Mouse (Mus musculus): ENCODE measurements around the gene Ptpn20. TPM values are rescaled to one million over a fixed set of nuclear protein-coding genes. Genes with fewer than 3 reads are reported as not detected.

Gene Ptpn20
- polyA plus RNA-seq, 1 experiment from 2014 or later = 0.17 TPM

DNA sequence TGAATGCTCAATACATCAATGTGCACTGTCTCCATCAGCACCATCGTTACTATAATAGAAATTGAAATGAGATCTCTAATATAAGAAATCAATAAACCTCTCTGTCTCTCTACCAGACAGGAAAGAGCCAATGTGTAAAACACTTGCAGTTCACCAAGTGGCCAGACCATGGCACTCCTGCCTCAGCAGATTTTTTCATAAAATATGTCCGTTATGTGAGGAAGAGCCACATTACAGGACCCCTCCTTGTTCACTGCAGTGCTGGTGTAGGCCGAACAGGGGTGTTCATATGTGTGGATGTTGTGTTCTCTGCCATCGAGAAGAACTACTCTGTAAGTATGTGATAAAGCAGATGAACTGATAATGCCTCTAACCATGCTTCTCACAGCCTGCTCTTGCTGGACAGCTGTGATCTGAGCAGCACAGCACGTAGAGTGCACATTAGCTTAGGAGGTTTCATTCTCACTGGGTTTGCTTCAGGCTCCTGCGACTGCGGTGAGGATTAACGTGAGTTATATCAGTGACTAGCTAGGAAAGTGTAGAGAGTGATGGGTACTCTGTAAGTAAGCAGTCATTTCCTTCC lies 43.9 kb downstream of the Ptpn20 start:
- no peak for ATAC-seq (ENCODE audit: insufficient number of reproducible peaks, insufficient read depth, low FRiP score, low TSS enrichment)
- no peaks in the 10 kb centered on the region for H3K9me3 ChIP-seq
- no peaks in the 10 kb centered on the region for H3K27me3 ChIP-seq
- H3K4me3 ChIP-seq = no peak overlapping the region
- WGBS = 75% methylated on average over 8 of the region's 8 CpGs
- no peak overlapping the region for H3K4me2 ChIP-seq (replicated peaks)
- H3K9ac ChIP-seq = no peak overlapping the region
- no peaks in the 10 kb centered on the region for H3K36me3 ChIP-seq
- no peaks in the 10 kb centered on the region for H3K4me1 ChIP-seq
- no peak overlapping the region for H3K27ac ChIP-seq

DNA sequence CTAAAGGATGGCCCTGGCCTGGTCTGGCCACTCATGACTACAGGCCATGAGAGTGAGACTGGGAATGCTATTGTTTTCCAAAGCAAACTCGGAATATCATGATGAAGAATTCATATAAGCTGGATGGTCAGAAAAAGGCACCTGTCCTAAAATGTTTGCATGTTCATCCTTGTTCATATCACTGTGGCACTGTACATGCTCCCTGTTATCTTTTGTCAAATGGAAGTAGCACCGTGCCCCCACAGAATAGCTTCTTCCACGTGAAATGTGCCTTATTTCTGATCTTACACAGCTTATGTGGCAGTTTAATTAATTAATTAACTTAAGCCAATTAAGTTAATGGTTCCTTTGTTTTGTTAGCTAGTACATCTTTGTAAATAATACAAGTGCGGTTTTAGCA lies 45.3 kb downstream of the Ptpn20 start:
- no peak overlapping the region for H3K4me3 ChIP-seq
- no peak for ATAC-seq (ENCODE audit: insufficient number of reproducible peaks, insufficient read depth, low FRiP score, low TSS enrichment)
- 89% methylated on average over 4 of the region's 4 CpGs for WGBS
- no peaks in the 10 kb centered on the region for H3K4me1 ChIP-seq
- H3K9me3 ChIP-seq = no peaks in the 10 kb centered on the region
- no peak overlapping the region for H3K9ac ChIP-seq
- H3K4me2 ChIP-seq (replicated peaks) = no peak overlapping the region
- no peaks in the 10 kb centered on the region for H3K36me3 ChIP-seq
- H3K27ac ChIP-seq = no peak overlapping the region
- no peaks in the 10 kb centered on the region for H3K27me3 ChIP-seq

DNA sequence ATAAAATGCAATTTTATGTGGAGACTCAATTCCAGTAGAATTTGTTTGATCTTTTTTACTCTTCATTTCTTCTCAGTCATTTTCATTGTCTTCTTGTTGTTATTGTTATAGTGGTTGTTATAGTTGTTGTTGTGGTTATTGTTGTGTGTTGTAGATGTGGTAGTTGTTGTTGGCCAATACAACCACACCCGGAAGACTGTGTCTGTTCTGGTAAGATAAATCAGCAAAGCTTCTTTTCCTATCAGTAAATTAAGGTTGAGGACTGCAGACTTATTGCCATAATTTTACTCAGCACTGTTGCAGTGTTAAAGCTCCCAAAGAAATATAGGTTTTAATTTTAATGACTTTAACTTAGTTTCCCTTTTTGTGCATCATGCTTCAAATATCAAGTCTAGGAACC lies 45.8 kb downstream of the Ptpn20 start:
- Histone ChIP-seq H3K36me3 (no peaks in the 10 kb centered on the region), H3K27me3 (no peaks in the 10 kb centered on the region), H3K4me2 (replicated peaks) (no peak overlapping the region), H3K27ac (no peak overlapping the region), H3K4me3 (no peak overlapping the region), H3K9me3 (no peaks in the 10 kb centered on the region), H3K9ac (no peak overlapping the region), H3K4me1 (no peaks in the 10 kb centered on the region)
- 89% methylated on average over 1 of the region's 1 CpGs for WGBS
- no peak for ATAC-seq (ENCODE audit: insufficient number of reproducible peaks, insufficient read depth, low FRiP score, low TSS enrichment)

DNA sequence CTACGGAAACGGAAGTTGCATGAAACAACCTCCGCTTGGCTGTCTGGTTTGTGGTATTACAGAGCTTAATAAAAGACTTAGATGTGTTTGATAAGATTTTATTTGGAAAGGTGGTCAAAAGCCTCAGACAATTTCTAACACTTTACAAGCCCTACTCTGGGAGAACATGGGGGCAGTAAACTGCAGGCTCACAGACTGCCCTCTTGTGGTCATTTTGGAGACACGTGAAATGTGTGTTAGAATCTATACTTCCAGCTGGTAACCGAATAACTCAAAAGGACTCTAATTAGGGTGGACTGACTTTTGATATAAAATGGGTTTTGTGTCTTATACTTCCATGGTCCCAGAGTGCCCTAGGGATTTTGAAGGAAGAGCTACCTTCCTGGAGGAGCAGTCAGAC lies 50.4 kb downstream of the Ptpn20 start:
- no peak overlapping the region for H3K27ac ChIP-seq
- WGBS = 73% methylated on average over 5 of the region's 5 CpGs
- no peaks in the 10 kb centered on the region for H3K9me3 ChIP-seq
- no peak overlapping the region for H3K4me3 ChIP-seq
- H3K4me2 ChIP-seq (replicated peaks) = no peak overlapping the region
- no peak for ATAC-seq (ENCODE audit: insufficient number of reproducible peaks, insufficient read depth, low FRiP score, low TSS enrichment)
- H3K9ac ChIP-seq = no peak overlapping the region
- no peaks in the 10 kb centered on the region for H3K27me3 ChIP-seq
- H3K36me3 ChIP-seq = no peaks in the 10 kb centered on the region
- no peaks in the 10 kb centered on the region for H3K4me1 ChIP-seq

DNA sequence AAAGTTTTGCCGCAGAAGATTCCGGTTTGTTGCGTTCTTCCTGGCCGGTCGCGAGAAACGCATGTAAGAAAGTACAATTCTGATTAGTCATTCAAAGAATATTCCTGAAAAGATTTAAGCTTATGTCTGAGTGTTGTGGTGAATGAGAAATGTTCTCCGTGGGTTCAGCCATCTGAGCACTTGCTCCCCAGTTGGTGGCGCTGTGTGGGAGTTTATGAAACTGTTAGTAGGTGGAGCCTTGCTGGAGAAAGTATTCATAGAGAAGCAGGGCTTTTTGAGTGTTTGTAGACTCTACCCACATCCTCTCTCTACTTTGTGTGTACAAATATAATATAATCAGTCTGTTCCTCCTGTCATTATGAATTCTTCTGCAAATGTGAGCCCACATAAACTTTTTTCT lies 61.7 kb downstream of the Ptpn20 start:
- H3K9me3 ChIP-seq = no peaks in the 10 kb centered on the region
- H3K27me3 ChIP-seq = no peaks in the 10 kb centered on the region
- H3K9ac ChIP-seq = no peak overlapping the region
- no peak overlapping the region for H3K27ac ChIP-seq
- H3K4me3 ChIP-seq = no peak overlapping the region
- H3K4me1 ChIP-seq = peaks cover 4% of the 10 kb centered on the region; the same call in 1 of the 2 replicates
- H3K36me3 ChIP-seq = no peaks in the 10 kb centered on the region
- WGBS = 93% methylated on average over 9 of the region's 9 CpGs
- ATAC-seq (ENCODE audit: insufficient number of reproducible peaks, insufficient read depth, low FRiP score, low TSS enrichment) = no peak
- no peak overlapping the region for H3K4me2 ChIP-seq (replicated peaks)

DNA sequence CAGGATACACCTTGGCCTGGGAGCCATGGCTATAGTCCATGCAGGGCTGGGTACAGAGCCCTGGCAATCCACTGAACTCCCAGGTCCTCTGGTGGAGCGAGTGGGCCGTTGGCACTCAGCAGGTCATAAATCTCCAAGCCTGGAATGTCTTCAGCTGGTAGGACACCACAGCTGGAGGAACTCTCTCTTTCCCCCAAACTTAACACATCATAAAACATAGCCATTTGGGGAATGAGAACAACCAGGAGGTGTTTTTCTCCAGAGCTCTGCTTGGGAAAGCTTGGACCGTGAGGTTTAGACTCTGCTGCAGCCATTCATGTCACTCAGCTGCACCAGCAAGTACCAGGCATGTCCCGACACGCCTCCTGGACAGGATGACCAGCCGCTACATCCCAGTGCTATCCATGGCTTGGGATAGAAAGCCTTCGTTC lies 68.5 kb downstream of the Ptpn20 start:
- Histone ChIP-seq H3K9ac (no peak overlapping the region), H3K27me3 (no peaks in the 10 kb centered on the region), H3K27ac (no peak overlapping the region), H3K4me1 (peaks cover 8% of the 10 kb centered on the region; the same call in 1 of the 2 replicates), H3K4me2 (replicated peaks) (no peak overlapping the region), H3K36me3 (no peaks in the 10 kb centered on the region), H3K4me3 (no peak overlapping the region), H3K9me3 (no peaks in the 10 kb centered on the region)
- ATAC-seq (ENCODE audit: insufficient number of reproducible peaks, insufficient read depth, low FRiP score, low TSS enrichment) = no peak
- 92% methylated on average over 7 of the region's 7 CpGs for WGBS

DNA sequence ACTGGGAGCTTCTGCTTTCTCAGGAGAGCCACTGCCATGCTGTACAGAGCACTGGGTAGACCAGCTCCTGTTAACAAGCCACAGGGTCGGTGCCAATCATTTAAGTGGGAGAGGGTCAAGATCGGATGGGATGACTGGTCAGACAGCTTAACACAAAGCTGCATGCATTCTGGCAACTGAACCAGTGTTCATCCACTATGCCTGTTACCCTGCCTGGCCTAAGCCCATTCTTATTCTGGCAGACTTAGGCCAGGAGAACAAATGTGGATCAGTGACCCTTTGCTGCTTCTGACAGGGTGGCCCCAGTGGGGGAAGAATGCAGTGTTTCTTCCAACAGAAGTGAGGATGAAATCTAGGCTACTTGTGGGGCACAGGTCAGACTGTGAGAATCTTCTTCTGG lies 69.3 kb downstream of the Ptpn20 start:
- H3K36me3 ChIP-seq = no peaks in the 10 kb centered on the region
- H3K9ac ChIP-seq = no peak overlapping the region
- H3K9me3 ChIP-seq = no peaks in the 10 kb centered on the region
- no peak for ATAC-seq (ENCODE audit: insufficient number of reproducible peaks, insufficient read depth, low FRiP score, low TSS enrichment)
- no peaks in the 10 kb centered on the region for H3K27me3 ChIP-seq
- H3K4me2 ChIP-seq (replicated peaks) = no peak overlapping the region
- H3K27ac ChIP-seq = no peak overlapping the region
- 75% methylated on average over 2 of the region's 2 CpGs for WGBS
- no peak overlapping the region for H3K4me3 ChIP-seq
- peaks cover 10% of the 10 kb centered on the region; the same call in 1 of the 2 replicates for H3K4me1 ChIP-seq

DNA sequence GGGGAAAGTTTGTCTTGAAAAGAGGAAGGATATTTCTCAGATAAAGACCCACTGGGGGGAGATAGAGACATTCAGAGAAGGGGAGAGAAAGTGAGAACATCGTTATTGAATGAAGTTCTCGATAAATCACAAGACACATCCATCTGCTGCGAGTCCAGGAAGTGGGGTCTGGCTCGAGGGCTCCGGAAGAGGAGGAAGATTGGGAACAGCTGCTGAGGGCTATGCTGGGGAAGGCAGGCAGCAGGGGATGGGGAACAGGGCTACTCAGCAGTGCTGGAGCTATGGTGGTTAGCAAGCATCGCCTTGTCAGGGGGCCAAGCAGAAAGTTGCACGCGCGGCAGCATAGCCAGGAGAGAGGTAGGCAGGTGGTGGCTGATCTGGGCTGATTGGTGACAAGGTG lies 73.1 kb downstream of the Ptpn20 start:
- H3K27ac ChIP-seq = no peak overlapping the region
- no peak overlapping the region for H3K9ac ChIP-seq
- WGBS = 33% methylated on average over 9 of the region's 9 CpGs
- no peak overlapping the region for H3K4me3 ChIP-seq
- no peaks in the 10 kb centered on the region for H3K27me3 ChIP-seq
- no peaks in the 10 kb centered on the region for H3K36me3 ChIP-seq
- no peak for ATAC-seq (ENCODE audit: insufficient number of reproducible peaks, insufficient read depth, low FRiP score, low TSS enrichment)
- H3K4me2 ChIP-seq (replicated peaks) = no peak overlapping the region
- H3K9me3 ChIP-seq = no peaks in the 10 kb centered on the region
- H3K4me1 ChIP-seq = peaks cover 6% of the 10 kb centered on the region; the same call in 1 of the 2 replicates

DNA sequence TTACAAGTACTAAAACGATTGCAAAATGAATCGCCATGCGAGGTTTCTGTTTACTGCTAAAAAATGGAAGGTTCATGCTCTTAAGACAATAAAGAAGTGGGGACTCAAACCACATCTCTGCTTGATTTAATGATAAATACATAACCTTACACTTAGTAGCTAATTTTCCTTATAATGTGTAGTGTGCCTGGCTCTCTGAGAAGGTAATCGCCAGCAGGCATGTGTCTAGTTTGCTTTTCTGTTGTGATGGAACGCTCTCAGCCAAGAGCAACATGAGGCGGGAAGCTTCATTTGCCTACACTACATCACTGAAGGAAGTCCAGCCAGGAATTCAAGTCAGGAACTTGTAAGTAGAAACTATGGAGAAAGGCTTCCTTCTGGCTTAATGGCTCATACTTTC lies 77.3 kb downstream of the Ptpn20 start:
- 87% methylated on average over 6 of the region's 6 CpGs for WGBS
- no peak overlapping the region for H3K27ac ChIP-seq
- H3K4me3 ChIP-seq = no peak overlapping the region
- H3K4me1 ChIP-seq = peaks cover 6% of the 10 kb centered on the region; the same call in 1 of the 2 replicates
- no peaks in the 10 kb centered on the region for H3K36me3 ChIP-seq
- H3K27me3 ChIP-seq = no peaks in the 10 kb centered on the region
- ATAC-seq (ENCODE audit: insufficient number of reproducible peaks, insufficient read depth, low FRiP score, low TSS enrichment) = no peak
- no peak overlapping the region for H3K9ac ChIP-seq
- no peaks in the 10 kb centered on the region for H3K9me3 ChIP-seq
- no peak overlapping the region for H3K4me2 ChIP-seq (replicated peaks)

DNA sequence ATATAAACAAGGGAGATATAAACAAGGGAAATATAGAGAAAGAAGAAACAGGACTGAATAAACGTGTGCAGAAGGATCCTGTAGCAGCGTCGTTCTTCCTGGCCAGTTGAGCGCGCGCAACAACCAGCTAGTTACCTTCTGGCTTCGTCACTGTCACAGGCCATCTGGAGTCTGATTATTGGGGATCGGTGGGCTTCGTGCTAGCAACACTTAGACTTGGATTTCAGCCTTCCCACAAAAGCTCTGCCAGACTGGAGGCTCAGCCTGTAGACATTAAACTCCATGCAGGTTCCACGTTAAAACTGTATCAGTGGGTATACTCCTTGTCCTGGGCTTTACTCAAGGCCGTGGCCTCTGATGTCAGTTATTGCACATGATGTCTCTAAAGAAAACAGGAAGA lies 80.9 kb downstream of the Ptpn20 start:
- no peak overlapping the region for H3K4me3 ChIP-seq
- H3K36me3 ChIP-seq = no peaks in the 10 kb centered on the region
- H3K27ac ChIP-seq = no peak overlapping the region
- 91% methylated on average over 11 of the region's 11 CpGs for WGBS
- H3K4me2 ChIP-seq (replicated peaks) = no peak overlapping the region
- no peak for ATAC-seq (ENCODE audit: insufficient number of reproducible peaks, insufficient read depth, low FRiP score, low TSS enrichment)
- no peaks in the 10 kb centered on the region for H3K27me3 ChIP-seq
- H3K4me1 ChIP-seq = no peaks in the 10 kb centered on the region
- no peak overlapping the region for H3K9ac ChIP-seq
- H3K9me3 ChIP-seq = no peaks in the 10 kb centered on the region

DNA sequence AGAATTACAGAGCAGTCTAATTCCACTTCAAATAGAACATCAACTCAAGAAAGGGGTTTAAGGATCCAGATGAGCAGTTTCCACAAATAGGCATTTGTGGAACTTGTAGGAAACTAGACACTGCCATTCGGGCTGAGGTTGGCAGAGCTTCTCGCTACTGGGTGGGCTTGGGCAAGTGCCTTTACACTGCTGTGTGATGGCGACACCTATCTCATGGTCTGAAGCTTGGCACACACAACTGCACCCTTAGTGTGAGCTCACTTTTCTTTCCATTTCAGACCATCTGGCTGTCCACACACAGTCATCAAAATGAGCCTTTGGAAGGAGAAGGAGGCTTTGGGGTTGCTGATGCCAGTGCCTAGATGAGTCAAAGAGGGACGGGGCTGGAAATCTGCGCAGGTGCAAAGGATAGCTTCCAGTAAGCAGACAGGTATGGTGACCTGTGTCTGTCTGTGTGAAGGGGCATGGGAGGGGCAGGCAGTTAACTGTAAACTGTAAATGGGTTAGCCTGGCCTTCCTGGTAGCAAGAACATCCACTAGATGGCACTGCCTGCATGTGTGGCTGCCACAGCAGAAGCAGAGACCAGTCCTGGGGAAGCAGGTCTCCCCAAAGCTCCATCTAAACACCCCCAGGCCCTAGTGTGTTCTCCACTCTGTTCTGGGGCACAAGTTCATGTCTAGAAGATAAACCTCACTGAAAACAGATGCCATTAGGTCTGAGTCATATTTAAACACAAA lies 84.5 kb downstream of the Ptpn20 start:
- Histone ChIP-seq H3K27me3 (no peaks in the 10 kb centered on the region), H3K9ac (no peak overlapping the region), H3K4me1 (no peaks in the 10 kb centered on the region), H3K4me3 (no peak overlapping the region), H3K9me3 (no peaks in the 10 kb centered on the region), H3K27ac (no peak overlapping the region), H3K36me3 (no peaks in the 10 kb centered on the region), H3K4me2 (replicated peaks) (no peak overlapping the region)
- 76% methylated on average over 5 of the region's 5 CpGs for WGBS
- ATAC-seq (ENCODE audit: insufficient number of reproducible peaks, insufficient read depth, low FRiP score, low TSS enrichment) = no peak; the same call in 1 of the 2 replicates

DNA sequence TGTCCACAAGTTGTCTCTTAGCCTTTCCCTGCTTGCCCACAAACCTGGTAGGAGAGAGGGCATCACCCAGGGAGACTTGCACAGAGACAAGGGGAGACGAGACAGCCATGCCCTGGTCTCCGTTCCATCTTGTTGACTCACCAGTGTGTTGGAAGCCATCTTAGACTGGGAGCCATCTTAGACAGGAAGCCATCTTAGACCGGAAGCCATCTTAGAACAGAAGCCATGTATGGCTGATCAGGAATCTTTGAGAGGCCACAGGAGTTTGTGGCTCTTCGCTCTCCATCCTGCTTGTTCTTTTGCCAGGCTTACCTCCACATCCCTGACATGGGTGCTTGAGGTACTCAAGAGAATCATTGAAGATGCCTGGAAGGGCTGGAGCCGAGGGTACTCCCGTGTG lies 89.0 kb downstream of the Ptpn20 start:
- Histone ChIP-seq H3K36me3 (no peaks in the 10 kb centered on the region), H3K9me3 (no peaks in the 10 kb centered on the region), H3K27ac (no peak overlapping the region), H3K4me1 (no peaks in the 10 kb centered on the region), H3K9ac (no peak overlapping the region), H3K4me2 (replicated peaks) (no peak overlapping the region), H3K27me3 (no peaks in the 10 kb centered on the region), H3K4me3 (no peak overlapping the region)
- ATAC-seq (ENCODE audit: insufficient number of reproducible peaks, insufficient read depth, low FRiP score, low TSS enrichment) = no peak
- 89% methylated on average over 6 of the region's 6 CpGs for whole genome bisulfite sequencing
